Mouse (Mus musculus): ENCODE measurements around the gene Rabl3.

Rabl3 gene

DNA sequence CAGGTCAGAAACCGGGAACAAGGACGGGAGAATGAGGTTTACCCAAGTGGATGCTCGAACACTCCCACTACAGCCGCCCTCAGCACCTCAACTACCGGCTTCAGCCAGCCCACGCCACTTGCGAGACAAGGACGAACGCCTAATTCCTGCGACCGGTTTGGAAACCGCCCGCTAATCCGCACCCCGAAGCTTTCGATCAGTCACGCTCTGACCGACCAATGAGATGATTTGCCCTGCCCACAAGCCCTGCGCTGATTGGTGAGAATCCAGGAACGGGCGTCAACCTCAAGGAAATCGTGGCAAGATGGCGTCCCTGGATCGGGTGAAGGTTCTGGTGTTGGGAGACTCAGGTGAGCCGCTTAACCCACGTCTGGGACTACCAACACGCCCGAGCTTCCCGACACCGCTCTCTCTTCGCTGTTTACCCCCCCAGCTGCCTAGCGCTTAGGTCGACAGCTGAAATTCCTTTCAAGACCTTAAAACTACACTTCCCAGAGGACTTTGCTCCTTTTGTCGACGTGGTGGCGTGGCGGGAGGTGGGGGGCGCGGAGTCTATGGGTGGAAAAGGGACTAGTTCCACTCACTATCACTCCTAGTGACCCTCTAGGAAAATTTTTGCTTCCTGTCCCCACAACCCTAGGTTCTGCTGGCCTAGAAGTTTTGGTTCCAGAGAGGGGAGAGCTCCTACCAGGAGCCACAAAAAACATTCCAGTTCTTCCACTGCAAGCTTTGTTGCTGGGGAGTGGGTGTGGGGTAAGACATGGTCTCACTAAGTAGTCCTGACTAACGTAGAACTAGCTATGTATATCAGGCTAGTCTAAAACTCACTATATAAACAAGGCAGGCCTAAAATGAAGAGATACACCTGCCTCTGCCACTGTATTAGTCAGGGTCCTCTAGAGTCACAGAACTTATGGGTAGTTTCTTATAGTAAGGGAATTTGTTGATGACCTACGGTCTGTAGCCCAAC lies at the start of gene Rabl3, which contains the start of gene Gtf2e1:
Gene Rabl3, plus strand, starts transcription at position 275 of the 970 bp plus-strand sequence.
Gene Gtf2e1, minus strand, starts transcription at position 179 of the 970 bp plus-strand sequence.
- DNase-seq (ENCODE audit: low read depth): peak; percentile 99

DNA sequence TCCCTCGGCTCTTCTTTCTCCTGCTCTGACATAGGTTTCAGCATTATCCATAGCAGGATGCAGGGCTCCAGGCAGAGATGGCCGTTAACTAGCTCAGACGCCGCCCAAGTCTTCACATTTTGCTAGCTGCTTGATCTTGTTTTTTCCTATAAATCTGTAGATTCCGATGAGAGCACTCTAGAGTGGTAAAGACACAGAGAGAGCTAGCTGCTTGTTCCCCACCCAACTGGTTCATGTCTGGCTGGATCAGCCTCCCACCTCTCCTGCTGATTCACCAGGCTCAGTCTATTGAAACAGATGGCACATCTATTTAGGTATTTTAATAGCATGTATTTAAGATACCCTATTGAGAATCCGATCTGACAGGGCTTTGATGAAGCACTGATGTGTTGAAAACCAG lies 44.7 kb upstream of the Rabl3 start:
- no peak for DNase-seq (ENCODE audit: low read depth)

DNA sequence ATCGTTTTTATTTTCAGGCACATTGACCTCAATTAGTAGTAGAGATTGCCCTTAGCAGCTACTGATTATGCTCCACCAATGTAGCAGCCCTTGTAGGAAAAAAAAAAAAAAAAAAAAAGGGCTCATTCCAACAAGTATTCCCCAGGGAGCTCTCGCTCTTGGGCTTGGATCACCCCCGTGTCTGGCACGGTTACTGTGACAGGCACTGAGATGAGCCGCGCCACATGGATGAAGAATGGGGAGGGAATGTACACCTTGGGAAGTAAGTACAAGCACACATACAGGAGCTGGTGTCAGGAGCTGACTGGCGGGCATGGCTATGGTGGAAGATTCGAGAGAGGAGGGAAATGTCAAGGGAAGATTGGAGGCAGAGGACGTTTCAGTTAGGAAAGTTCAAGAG lies 41.1 kb upstream of the Rabl3 start:
- no peak for DNase-seq (ENCODE audit: low read depth)

DNA sequence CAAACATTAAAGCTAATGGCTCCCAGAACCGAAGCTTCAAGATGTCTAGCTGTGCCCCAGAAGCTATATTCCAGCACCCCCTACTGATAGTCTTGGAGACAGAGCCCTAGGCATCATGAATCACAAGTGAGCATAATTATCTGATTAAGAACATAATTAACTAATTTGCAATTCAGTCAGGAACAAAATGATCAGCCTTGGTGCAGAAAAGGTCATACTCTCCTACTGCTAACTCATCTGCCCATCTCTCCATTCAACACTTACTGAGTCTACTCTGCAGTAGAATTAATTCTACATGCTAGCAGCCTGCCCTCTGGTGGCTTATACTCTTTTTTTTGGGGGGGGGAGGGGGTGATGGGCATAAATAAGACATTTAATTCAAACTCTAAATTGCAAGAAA lies 35.2 kb upstream of the Rabl3 start:
- DNase-seq (ENCODE audit: low read depth): no peak

DNA sequence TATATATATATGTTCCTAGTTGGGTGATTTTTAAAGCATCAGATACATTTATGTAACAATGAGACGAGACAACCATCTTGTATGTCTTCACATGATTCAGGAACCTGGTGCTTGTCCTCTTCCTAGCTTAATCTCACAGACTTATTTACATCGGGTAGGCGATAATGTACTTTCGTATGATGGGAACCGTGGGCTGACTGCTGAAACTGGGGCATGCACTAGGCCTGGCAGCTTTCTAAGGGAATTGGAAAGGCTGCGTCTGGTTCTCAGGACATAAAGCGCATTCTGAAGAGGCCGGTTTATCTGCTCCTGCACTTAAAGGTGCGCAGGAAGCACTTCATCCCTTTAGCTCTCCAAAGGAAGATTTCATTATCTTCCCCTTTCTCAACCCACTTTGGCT lies 32.9 kb upstream of the Rabl3 start:
- DNase-seq (ENCODE audit: low read depth): no peak

DNA sequence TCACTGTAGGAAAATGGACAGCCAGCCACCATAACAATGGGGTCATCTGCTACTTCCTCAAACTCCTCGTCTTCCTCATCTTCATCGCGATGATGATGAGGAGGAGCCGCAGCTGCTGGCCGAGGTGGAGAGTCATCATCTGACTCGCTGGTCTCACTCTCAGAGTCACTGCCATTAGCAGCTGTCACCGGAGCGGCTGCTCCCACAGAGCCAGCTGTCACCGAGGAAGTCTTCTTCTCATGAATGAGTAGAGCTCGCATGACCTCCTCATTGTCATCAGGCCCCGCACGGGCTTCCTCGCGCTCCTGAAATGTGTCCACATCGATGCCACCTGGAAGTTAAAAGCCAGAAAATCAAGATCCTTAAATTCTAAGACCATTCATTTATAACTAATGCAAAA lies 28.2 kb upstream of the Rabl3 start:
- no peak for DNase-seq (ENCODE audit: low read depth)

DNA sequence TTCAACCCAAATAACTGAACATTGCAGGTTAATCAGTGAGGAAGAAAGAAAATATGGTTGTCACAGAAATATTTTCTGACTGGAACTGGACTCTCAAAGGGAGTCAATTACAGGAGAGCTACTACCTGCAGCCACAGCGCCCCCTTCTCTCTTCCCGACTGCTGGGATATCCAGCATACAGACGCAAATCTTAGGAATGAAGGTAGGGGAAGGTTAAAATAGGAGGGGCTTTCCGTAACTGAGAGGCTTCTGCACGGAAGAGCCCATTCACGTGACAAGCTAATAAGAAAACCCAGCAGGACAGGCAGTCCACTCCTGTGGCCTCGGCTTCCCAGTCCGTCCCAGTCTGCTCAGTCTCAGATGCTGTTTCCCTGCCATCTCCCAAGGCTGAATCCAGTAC lies 25.0 kb upstream of the Rabl3 start:
- no peak for DNase-seq (ENCODE audit: low read depth)

DNA sequence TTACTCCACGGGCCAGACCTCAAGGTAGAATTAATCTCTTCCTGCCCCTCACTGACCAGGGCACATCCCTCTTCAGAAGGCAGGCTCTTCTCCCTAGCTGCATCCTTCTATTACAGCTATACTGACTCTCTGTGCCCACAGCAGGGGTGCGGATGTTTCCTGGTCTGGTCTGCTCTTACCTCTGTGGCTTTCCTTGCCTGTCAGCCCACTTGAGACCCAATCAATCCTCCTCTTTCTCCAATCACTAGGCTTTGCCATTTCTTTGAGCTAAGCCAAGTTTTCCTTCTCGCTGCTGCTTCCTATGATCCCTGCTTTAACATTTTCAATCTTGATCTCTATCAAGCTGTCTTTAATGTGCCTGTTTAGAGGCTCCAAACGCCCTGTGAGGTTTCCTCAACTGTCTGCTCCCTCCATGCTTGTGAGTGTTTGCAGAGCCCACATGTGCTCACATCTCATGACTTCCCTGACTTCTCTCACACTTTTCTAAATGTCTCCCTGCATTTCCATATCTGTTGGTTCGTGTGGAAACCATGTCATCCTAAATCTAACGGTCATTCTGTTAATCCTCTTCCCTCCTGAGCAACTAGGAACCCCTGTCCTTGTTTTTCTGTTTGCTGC lies 23.2 kb upstream of the Rabl3 start:
- no peak for DNase-seq (ENCODE audit: low read depth)

DNA sequence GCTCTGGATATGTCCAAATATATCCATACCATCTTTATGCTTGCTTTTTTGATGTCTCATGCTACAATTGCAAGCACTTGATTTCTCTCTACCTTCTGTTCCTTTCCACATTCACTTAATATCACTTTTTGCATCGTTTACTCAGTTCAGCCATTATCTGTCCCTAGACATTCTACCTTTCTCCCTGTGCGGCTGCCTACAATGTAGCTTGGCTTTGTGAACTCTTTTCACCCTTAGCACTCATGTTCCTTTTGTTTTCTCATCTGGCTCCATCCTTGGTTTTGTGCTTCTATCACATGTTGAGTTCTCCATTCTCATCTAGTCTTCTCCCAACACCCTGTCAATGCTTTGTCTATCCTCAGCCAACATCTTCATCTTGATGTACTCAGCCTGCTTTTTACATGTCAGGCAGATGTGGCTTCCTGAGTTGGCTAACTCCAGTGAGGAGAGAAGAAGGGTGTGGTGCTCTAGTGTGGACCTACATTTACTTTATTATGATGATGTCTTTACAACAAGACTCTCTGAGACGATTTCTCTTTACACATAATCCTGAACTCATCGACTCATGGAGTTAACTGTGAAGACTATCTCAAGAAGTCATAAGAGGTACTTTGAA lies 22.0 kb upstream of the Rabl3 start:
- DNase-seq (ENCODE audit: low read depth): no peak

DNA sequence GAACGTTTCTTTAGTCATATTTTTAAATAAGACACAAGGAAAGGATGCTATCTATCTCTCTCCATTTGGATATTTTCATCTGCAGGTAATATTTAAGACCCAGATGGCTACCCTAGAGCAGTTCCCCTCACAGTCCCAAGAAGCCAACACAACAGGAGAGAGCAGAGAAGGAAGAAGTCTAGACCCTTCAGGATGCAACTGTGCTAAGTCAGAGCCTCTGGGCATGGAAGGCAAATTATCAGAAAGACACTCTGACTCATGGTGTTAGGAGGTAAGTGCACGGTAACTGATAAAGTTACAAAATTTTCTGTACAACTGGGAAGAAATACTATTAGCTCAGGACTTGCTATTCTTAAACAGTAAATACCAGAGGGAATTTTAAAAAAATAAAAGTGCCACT lies 21.0 kb upstream of the Rabl3 start:
- DNase-seq (ENCODE audit: low read depth): no peak

DNA sequence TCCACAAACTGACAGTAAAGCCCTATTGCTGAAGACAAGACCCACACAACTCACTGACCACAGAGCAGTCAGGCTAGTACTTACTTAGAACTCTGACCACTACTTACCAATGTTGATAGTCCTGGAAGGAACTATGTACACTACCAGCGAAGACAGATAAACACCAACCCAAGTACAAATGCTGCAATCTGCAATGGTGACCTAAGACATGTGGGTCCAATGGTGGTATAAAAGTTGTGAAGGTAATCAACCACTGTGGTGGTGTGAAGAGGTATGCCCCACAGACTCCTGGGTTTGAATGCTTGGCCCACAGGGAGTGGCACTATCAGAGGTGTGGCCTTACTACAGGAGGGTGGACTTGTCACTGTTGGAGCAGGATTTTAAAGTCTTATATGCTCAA lies 20.0 kb upstream of the Rabl3 start:
- no peak for DNase-seq (ENCODE audit: low read depth)

DNA sequence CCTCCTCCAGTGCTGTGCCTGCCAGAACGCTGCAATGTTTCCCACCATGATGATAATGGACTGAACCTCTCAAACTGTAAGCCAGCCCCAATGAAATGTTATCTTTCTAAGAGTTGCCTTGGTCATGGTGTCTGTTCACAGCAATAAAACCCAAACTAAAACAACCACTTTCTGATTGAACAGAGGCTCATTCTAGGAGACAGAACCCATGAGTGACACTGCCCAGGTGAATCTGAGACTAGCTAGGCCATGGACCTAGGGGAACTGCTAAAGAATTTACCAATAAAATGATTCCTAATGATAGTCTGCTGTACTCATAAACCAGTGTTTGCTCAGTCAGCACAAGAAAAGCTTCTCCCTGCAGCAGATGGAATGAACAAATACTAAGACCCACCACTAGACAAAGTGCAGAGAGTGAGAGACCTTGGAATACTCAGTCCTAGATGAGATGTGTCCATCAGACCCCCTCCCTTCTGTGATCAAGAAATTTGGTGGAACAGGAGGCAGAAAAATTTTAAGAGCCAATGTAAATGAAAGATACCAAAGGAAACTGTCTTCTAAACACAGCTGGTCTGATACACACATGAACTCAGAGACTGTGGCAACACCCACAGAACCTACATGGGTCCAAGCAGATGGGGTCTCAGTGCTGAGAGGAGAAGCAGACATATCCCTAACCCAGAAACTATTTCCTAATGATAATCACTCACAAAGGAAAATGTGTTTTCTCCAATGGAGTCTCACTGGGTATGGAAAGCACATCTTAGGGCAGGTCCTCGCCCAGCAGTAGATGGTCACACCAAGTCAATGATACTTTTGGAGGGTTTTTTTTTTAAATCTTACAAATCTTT lies 19.3 kb upstream of the Rabl3 start:
- no peak for DNase-seq (ENCODE audit: low read depth)

DNA sequence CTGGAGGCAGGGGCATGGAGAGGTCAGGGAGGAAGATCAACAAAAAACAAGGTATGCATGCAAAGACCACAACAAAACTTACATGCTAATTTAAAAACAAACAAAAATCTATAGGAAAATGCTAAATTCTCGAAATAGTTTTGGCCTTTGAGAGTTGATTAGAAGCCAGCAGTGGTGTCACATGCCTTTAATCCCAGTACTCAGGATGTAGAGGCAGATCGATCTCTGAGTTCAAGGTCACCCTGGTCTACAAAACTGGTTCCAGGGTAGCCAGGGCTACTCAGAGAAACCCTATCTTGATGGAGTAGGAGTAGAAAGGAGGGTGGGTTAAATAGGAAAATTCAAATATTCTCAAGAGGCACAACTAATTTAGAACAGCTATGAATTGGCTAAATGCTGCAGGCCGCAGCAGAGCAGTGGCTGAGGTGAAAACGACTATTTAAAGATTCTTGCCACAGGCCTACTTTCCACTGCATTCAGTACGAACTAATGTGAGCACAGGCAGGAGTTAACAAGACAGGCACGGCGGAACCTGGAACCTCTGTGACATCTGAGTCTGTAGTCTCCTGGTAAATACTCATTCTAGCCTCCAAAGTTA lies 17.5 kb upstream of the Rabl3 start:
- DNase-seq (ENCODE audit: low read depth): no peak

DNA sequence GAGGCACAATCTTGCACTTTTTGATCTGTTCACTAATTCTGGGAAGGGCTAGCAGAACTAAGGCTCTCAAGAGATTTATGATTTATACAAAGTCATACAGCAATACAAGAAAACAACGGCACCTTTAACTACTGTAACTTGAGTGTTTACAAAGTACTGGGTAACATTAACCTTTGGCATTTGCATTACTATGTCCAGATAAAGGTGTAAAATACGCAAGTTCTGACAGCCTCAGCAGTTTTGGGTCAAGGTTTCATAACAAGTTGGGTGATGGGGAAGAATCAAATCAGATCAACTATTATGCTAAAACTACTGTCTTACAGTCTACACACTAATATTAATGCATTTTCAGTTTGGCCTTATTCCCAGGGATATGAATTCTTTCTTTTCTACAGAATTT lies 14.6 kb upstream of the Rabl3 start:
- DNase-seq (ENCODE audit: low read depth): no peak

DNA sequence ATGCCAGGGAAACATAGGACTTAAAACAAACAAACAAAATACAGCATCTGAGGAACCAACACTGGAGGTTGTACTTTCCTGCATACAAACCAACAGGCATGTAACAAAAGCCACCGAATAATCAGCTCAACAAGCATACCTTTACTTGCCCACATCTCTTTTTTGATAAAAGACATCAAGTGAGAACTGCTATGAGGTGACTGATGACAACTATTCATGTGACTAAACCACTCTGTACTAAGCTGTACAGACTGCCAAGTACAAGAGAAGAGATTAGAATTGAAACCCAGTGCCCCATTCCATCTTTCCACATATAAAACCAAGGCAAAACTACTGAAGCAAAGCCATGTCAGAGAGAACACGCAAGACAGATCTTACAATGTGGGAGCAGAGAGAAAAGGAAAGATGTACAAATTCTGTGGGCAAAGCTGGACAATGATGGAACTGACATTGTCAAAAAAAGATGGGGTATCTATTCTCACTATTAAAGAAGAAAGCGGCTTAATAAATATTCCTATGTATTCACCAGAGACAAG lies 12.9 kb upstream of the Rabl3 start:
- no peak for DNase-seq (ENCODE audit: low read depth)

DNA sequence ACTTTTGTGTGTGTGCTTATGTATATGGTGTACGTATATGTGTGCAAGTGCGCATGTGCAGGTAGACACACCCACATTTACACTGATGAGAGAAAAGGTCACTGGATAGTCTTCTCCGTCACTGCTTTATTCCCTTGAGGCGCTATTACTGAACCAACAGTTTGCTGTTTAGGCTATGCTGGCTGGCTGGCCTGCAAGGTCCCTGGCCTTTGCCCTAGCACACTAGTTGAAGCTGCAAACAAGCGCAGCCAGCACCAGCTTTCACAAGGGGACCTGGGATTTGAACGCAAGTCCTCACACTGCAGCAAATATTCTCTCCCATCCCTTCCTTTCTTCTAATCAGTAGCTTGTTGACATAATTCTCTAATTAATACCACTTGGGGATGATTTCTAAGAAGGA lies 9.5 kb upstream of the Rabl3 start:
- no peak for DNase-seq (ENCODE audit: low read depth)

DNA sequence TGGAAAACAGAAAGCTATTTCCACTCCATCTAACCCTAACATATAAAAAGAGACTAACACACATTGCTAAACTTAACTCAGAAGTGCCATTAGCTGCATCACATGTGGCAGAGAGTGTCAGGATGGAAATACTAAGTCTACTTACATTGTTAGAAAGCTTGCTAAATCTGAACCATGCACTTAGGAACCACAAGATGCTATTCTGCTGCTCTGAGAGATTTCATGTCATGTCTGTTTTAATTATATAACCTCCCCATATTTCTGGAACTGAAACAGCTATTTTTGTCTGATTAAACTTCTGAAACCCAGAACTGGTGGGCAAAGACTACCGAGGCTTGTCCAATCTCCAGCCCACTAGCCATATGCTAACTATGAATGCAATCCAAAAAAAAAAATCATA lies 7.6 kb upstream of the Rabl3 start:
- no peak for DNase-seq (ENCODE audit: low read depth)

DNA sequence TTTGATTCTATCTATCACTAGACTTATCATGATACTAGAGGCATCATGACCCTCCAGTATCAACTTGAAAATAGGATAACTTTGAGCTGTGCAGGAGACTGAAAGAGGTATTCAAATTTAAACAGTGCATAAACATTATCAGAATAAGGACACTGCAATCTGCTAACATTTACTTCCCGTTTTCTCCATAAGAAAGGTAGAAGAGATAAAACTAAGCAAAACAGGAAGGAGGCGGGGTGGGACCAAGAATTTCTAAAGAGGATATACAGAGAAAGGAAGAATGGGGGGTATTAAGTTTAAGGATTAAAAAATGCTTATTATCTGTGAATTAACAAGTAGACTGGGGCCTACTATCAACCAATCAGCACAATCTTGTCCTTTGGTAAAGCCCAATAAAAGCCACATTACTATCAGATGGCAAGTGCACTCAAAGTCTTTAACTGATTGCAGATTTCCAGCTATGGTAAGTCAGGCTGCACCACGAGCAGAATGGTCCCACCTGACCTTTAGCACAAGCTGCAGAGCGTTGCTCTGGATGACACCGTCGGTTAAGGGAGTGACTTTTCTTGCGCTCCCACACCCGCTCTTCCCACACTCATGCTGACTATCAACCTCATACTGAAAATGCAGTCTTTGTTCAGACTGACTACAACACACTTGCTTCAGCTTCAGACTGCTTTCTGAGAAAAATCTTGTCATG lies 6.2 kb upstream of the Rabl3 start:
- no peak for DNase-seq (ENCODE audit: low read depth)

DNA sequence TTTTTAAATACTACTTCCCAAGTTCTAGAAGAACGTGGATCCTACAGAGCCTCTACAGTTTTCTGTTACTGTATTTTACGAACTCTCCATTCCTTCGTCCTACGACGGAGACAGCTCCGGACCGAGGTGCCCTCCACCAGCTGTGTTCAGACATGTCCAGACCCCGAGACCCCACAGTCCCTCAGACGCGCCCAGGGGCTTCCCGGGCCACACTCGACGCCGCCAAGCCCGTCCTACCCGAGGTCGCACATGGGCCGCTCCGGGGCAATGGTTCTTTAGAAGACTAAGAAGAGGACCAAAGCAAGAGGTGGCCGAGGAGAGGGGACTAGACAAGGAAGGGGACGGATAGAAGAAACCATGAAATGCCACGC lies 460 bp upstream of the Rabl3 start:
- no peak for DNase-seq (ENCODE audit: low read depth)

DNA sequence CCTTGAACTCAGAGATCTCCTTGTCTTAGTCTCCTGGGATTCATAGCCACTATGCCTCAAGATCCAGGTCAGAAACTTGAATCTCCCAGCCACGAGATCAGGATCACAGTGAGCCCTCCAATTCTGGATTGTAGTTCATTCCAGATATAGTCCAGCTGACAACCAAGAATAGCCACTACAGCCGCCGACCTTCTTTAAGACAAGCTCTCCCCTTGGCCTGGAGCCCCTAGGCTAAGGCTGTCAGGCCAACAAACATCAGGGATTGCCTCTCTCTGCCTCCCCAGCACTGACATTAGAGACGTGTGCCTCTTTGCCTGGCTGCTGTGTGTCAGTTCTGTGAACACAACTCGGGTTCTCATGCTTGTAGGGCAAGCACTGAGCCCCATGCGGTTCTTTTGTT lies 1.1 kb downstream of the Rabl3 start:
- DNase-seq (ENCODE audit: low read depth): no peak

DNA sequence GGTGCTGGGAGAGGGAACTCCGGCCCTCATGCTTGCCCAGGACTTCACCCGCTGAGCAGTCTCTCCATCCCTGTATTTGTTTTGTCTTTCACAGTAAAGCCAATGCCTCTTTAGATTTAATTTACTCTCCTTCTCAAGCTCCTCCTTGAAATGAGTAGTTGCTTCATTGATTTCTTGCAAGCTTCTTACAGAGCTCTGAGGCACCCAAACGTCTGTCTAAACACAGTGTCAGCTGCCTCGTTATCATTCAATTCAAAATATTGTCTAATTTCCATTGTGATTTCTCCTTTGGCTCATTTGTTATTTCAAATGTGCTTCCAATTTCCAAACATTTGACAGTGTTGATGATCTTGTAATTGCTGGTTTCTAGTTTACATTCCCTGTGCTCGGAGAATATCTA lies 6.6 kb downstream of the Rabl3 start:
- DNase-seq (ENCODE audit: low read depth): no peak
